Mouse (Mus musculus): ENCODE results near the gene Hs3st4. TPM values are rescaled to one million over a fixed set of nuclear protein-coding genes. Genes with fewer than 3 reads are reported as not detected.
A peak's percentile ranks its signal among the peaks of the same experiment; 100 is the strongest.

Hs3st4 gene
- total RNA-seq, 2 experiments from 2014 or later = not detected

GRCm38 (mm10) chr7:124131312-124131711 lies 148.6 kb downstream of the Hs3st4 start:
- peak; percentile 16 to 22 for DNase-seq
- intact Hi-C loops (cut with DNase I) = no loop called here

- no peak for DNase-seq
- intact Hi-C loops (cut with DNase I) = no loop called here
Measured at GRCm38 (mm10) chr7:124136133-124136532, 153.5 kb downstream of the Hs3st4 start.

DNA sequence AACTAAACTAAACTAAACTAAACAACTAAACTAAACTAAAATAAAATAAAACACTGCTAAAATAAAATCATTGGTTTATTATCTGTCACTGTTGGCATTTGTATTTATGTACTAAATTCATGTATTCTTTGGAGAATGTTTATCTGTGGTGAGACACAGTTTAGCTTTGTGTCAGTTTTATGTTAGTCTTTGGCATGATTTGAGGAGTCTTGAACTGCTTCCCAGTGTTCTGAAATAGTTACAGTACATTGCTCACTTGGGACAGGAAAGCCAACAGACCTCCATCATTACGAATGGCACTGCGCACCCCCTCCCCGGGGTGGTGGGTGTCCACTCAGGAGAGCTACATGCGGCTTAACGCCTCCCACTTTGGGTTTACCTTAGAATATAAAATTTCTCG lies 158.6 kb downstream of the Hs3st4 start:
- DNase-seq = no peak
- intact Hi-C loops (cut with DNase I) = no loop called here

DNA sequence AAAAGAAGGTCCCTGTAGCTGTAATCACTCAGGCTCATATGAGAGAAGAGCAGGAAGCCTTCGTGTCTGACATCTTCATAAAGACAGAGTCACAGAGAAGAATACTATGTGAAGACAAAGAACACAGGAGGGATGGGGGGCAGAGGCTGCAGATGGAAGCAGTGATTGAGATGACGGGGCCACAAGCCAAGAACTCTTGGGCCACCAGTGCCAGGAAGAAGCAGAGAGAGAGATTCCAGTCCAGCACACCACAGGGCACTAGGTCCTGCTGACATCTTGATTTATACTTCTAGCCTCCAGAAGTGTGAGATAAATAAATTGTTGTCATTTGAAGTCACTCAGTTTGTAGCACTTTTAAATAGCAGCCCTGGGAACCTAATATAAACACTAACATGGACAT lies 168.2 kb downstream of the Hs3st4 start:
- no peak for DNase-seq
- intact Hi-C loops (cut with DNase I) = no loop called here

DNA sequence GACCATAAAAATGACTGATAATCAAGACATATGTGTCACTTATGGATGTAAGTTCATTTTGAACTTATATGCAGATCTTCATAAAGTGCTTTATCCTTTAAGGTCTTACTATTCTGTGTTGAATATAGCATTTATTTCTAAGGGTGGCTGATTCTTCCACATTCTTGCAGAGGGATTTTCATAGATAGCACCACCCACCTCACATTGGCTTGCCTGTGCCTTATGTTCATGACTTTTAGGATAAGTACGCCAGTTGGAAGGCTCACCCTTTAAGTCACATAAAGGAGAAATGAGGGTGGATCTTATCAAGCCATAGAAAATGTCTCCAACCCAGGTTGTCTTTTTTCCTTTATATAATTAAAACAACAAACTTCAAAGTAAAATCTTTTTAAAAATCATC lies 180.6 kb downstream of the Hs3st4 start:
- no peak for DNase-seq

GRCm38 (mm10) chr7:124166229-124166628 lies 183.6 kb downstream of the Hs3st4 start:
- intact Hi-C loops (cut with DNase I) = no loop called here
- DNase-seq = no peak

More for the DNA sequence above, 180.6 kb downstream of the Hs3st4 start:
- intact Hi-C loops (cut with DNase I) = no loop called here

DNA sequence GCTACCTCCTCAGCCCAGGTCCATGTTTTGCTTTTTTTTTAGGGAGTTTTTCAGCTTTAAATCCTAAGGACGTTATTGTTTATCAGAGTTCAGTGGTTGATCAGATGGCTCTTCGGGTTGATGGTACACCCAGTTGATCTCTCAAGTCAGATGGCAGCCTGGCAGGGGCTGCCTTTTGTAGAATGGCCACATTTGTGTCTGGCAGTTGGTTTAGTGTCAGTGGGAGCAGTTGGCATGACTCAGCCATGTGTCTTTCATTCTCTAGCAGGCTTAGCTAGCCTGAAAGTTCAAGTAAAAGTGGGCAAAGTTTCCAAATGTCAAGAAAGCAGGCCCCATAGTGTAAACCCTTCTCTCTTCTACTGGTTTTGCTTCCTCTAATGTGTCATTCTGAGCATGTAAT lies 186.1 kb downstream of the Hs3st4 start:
- intact Hi-C loops (cut with DNase I) = no loop called here
- no peak for DNase-seq

GRCm38 (mm10) chr7:124170001-124170400 lies 187.3 kb downstream of the Hs3st4 start:
- intact Hi-C loops (cut with DNase I) = no loop called here
- DNase-seq = no peak

DNA sequence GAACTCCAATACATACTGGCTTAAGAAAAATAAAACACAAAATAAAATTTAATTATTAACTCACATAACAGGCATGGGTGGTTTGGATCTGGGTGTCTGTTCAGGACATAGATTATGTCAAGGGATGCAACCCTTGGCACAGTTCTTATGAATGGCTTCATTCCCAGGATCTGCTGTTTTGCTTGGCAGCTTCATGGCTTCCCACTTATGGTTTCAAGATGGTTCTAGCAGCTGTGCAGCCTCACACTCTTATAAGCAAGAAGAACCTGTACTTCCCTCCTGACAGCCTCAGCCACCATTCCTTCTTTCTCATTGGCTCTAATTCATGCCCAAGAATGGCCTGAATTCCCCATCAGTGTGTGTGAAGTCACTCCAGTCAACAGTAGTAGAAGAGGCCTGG lies 189.3 kb downstream of the Hs3st4 start:
- intact Hi-C loops (cut with DNase I) = no loop called here

DNA sequence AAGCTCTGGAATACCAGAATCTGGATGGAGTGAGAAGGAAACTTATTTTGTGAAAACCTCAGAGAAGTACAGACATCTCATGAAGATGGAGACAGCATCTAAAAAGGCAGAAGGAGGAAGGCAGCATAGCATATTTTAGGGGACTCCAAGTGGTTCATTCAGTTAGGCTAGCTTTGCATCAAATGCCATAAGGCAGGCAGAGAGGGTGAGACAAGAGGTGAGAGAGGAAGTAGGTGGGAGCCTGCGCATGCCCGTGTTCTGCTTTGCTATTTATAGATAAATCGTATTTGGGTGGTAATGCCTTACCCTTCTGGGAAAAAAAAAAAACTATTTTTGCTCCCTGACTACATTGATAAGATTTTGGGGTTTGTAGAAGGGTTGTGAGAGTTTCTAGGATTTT lies 198.3 kb downstream of the Hs3st4 start:
- no peak for DNase-seq
- intact Hi-C loops (cut with DNase I) = no loop called here

More for the DNA sequence above, 189.3 kb downstream of the Hs3st4 start:
- no peak for DNase-seq

- intact Hi-C loops (cut with DNase I) = no loop called here
- DNase-seq = no peak
Measured at GRCm38 (mm10) chr7:124184693-124185092, 202.0 kb downstream of the Hs3st4 start.

DNA sequence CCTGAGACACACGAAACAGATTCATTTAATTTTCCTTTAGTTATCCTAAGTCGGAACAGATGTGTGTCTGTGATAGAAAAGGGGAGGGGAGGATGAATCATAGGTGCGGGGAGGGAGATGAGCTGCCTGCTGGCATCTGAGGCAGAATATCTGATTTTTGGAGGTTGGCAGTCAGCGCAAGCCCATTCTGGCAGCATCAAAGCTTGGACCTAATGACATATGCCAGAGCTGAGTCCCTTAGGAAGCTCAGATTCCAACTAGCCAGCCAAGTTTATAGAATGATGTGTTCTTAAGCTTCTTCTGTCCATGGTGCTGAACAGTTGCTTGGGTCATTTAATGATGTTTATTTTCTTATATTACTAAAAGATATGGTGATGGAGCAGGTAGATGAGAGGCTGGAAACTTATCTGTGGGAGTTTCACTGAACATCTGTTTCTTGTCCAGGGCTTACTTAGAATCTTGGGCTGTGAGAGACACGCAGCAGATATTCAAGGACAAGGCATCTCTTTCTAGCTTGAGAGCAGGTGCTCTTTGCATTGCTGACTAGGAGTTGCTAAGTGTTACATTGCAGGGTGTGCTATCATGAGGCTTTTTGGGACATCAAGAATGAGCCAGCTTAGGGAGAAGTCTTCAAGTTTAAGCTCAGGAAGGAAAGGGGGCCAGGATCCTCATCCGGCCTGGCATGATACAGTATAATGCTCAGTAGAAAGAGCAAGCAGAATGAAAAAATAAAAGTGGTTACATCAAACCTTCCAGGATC lies 216.3 kb downstream of the Hs3st4 start:
- DNase-seq = no peak
- intact Hi-C loops (cut with DNase I) = no loop called here

DNA sequence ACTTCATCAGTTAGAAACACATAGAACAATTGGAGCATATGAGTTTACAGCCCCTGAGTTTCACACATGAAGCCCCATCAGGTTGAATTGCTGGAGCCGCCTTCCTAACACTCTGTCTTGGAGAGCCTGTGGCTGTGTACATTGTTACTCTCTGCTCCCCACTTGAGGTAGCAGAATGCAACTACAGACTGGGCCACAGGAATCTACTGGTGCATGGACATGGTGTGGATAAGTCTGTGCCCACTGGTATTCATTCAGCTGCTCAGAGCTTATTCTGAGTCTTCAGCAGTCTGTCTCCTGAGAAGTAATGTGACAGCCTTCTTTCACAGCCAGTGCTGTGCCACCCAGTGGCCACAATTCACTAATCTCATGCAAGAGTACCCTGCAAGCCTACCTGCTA lies 234.3 kb downstream of the Hs3st4 start:
- intact Hi-C loops (cut with DNase I) = no loop called here

GRCm38 (mm10) chr7:124220556-124220955 lies 237.9 kb downstream of the Hs3st4 start:
- intact Hi-C loops (cut with DNase I) = no loop called here
- no peak for DNase-seq

More for the DNA sequence above, 234.3 kb downstream of the Hs3st4 start:
- DNase-seq = no peak

DNA sequence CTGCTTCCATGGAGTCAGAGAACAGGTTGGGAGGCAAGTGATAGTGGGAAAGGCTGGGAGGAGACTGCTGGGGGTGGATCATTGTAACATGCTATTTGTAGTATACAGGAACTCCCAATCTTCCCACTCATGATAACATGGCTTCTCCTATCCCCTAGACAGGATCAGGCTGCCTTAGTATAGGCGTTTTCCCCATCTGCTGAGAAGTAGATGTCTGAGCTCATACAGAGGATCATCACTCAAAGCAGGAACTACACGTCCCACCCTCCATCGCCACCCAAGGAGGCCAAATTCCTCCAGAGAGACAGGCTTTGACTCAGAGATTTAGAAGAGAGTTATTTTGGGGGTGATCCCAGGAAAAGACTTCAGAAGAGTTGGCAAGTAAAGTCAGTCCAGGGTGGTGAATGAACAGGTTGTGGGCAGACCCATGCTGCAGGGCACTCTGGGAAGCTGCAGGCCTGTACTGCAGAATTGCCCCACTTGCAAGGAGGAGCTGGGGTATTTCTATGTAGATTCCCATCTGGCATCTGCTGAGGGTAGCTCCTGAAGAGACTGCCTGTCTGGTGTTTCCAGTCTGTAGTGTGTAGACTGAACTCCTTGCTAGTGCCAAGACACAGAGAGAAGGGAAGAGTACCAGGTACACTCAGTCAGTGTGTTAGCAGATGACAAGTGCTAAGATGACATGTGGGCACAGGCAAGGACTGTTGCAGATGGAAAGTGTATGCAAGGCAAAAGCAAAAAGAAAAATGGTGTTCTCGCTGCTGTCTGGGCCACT lies 255.4 kb downstream of the Hs3st4 start:
- no peak for DNase-seq
- intact Hi-C loops (cut with DNase I) = loop anchor here (5.0 kb wide), 1 partner anchor 951 kb away; no protein-coding TSS in a partner anchor

- no peak for DNase-seq
- intact Hi-C loops (cut with DNase I) = loop anchor here (5.0 kb wide), 1 partner anchor 953 kb away; no protein-coding TSS in a partner anchor
Measured at GRCm38 (mm10) chr7:124239903-124240647, 257.4 kb downstream of the Hs3st4 start.

DNA sequence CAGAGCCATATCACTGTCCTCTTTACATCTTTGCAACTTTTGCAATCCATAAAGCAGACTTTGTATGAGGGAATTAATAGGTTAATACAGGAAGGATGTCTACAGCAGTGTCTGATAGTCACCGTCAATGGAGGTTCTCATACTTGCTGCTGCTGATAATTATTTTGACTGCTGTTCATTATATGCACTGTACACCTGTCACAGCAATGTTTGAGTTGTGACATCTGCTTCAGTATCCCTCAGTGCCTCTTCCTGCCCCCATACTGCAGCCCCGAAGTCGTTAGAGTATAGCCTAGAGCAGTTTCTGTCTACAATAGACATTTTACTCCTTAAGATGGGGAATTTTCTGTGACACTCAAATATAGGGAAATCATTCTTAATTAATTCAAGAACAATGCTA lies 267.2 kb downstream of the Hs3st4 start:
- DNase-seq = no peak
- intact Hi-C loops (cut with DNase I) = no loop called here

DNA sequence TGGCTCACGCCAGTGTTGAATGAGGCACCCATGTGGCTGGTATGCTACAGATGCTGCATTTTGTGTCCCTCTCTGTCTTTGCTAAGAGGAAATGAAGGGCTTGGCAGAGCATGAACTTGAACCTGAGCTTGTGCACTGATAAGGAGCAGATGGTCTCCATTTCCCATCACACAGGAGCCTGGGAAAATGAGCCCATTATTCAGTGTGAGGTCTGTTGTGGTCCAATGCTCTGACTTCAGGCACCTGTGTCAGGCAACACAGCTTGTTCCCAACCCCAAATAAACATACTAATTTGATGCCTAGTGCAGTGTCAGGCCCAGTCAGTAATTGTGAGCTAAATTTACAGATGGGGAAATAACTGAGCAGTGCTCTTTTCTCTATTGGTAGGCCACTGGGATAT lies 267.9 kb downstream of the Hs3st4 start:
- intact Hi-C loops (cut with DNase I) = no loop called here
- DNase-seq = no peak

GRCm38 (mm10) chr7:124258419-124258818 lies 275.8 kb downstream of the Hs3st4 start:
- no peak for DNase-seq
- intact Hi-C loops (cut with DNase I) = no loop called here

DNA sequence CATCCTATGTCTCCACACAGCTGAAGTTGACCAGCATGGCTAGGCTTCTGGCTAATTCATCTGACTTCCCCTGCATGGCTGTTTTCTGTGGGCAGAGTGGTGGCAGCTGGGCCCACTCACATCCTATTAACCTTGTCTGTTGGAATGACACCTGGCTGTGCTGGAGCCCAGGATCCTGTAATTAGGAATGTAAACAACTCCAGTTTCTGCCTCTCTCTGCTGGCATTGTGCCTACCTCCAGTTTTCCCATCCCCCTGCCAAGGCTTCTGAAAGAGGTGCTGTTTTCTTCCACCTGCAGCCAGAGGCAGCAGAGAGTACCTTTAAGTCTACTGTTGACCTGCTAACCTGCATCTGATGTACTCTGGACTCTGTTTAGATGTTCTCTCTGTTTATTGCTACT lies 288.1 kb downstream of the Hs3st4 start:
- DNase-seq = no peak
- intact Hi-C loops (cut with DNase I) = no loop called here

DNA sequence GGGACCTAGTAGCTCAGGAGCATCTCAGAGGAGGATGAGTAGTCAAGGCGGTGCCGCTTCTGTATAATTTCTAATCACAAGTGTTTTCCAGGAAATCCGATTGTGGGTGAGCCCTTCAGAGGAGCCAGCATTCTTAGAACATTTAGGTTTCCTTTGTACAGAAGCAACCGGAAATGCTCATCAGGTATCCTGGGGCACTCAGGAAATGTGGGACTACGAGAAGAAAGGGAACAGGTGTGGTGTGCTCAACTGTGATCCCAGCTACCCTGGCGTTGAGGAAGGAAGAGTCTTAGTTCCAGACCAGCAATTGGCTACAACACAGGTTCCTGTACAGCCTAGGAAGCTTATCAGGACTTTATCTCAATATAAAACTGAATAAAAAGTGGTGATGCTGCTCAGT lies 307.2 kb downstream of the Hs3st4 start:
- no peak for DNase-seq
- intact Hi-C loops (cut with DNase I) = no loop called here

Data from gastrocnemius, postnatal 36 days (tissue).